ENCODE assay signal across 30 mouse cellular contexts in the genomic region with DNA sequence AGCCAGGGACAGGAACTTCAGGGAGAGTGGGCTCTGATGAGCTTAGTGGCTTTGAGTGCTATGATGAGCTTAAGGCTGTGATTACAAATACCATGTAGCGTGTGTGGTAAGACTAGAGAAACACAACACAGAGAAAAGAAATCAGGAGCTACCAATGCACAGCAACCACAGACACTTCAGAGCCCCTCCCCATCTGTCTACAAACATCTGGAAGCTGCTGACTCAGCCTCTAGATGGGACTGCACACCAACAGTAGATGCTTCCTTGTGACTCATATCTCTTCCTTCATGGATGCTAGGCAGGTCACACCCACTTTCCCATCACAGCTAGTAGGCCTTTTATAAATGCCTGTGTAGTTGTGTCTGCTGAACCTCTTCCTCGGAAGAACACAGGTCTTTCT. TPM values are rescaled to one million over a fixed set of nuclear protein-coding genes. Genes with fewer than 3 reads are reported as not detected.
A peak's percentile ranks its signal among the peaks of the same experiment; 100 is the strongest.
DNase-seq lines count a peak whose midpoint lies in the region; ATAC-seq and TF ChIP-seq lines count a peak whose summit lies in the region.
"Had no signal": no experiment of that assay in that cellular context is flagged by ENCODE, and none has a peak within 500 bp of the region (broad histone marks: within the 10 kb centered on the region; RNA-seq: fewer than 3 reads in every experiment).

No protein-coding gene starts in this region.

- no peak for ATAC-seq in midbrain, embryonic 11.5 days (ENCODE audit: low FRiP score)
- ATAC-seq in midbrain, postnatal 0 days (ENCODE audit: low FRiP score): no peak
- ATAC-seq in liver, embryonic 15.5 days (ENCODE audit: insufficient read depth): peak; percentile 32; the same call in 1 of the 2 replicates
- ATAC-seq: forebrain, postnatal 0 days; inflammation-experienced regulatory T-cells, adult 6 months had no signal

- peaks cover 7% of the 10 kb centered on the region for H3K4me1 ChIP-seq in midbrain, embryonic 11.5 days (ENCODE audit: control insufficient read depth, insufficient read depth, low read length)
- H3K4me1 ChIP-seq in midbrain, postnatal 0 days (ENCODE audit: insufficient read depth, low read length): peaks cover 6% of the 10 kb centered on the region; the same call in 1 of the 2 replicates
- H3K4me1 ChIP-seq in liver, embryonic 15.5 days (replicated peaks): peaks cover 64% of the 10 kb centered on the region

- no peak overlapping the region for H3K4me3 ChIP-seq in midbrain, embryonic 11.5 days (ENCODE audit: low read depth, low read length)
- no peak overlapping the region for H3K4me3 ChIP-seq in midbrain, postnatal 0 days (ENCODE audit: low read depth, low read length)
- H3K4me3 ChIP-seq in liver, embryonic 15.5 days (replicated peaks): no peak overlapping the region
- H3K4me3 ChIP-seq: embryonic facial prominence, embryonic 13.5 days; erythroblast, embryonic 14.5 days; heart, embryonic 13.5 days; hindbrain, embryonic 10.5 days; hindbrain, embryonic 15.5 days; neural tube, embryonic 15.5 days had no signal

- no peak overlapping the region for H3K4me2 ChIP-seq in midbrain, embryonic 11.5 days
- H3K4me2 ChIP-seq in midbrain, postnatal 0 days (ENCODE audit: low read depth, low read length, poor library complexity, severe bottlenecking): no peak overlapping the region
- H3K4me2 ChIP-seq in liver, embryonic 15.5 days: no peak overlapping the region
- H3K4me2 ChIP-seq: embryonic facial prominence, embryonic 13.5 days; heart, embryonic 13.5 days; hindbrain, embryonic 15.5 days; neural tube, embryonic 15.5 days had no signal

- TF ChIP-seq CTCF in midbrain, postnatal 0 days (IDR thresholded peaks at IDR 0.05): no peak

- peak; percentile 72 for DNase-seq in midbrain, embryonic 11.5 days (ENCODE audit: low spot score, missing footprints)
- DNase-seq in midbrain, postnatal 0 days (ENCODE audit: low spot score): no peak
- peak; percentile 33 for DNase-seq in c-Kit-positive CD71-positive TER-119-positive erythroid progenitor cells, embryonic 14.5 days (ENCODE audit: low spot score)
- no peak for DNase-seq in left cerebral cortex, adult 9 months (ENCODE audit: low spot score in 2 of 2)
- DNase-seq in layer of hippocampus, adult 9-11 months: no peak
- no peak for DNase-seq in kidney, postnatal 36 days
- DNase-seq: adrenal gland, adult 8-10 months; B cell, adult 2 months; cerebellum, adult 11-12 months; cerebellum, postnatal 10 days; forebrain, postnatal 0 days; heart, postnatal 10 days; kidney, adult 2 months; kidney, postnatal 4 days; midbrain, embryonic 14.5 days; right cerebral cortex, adult 18-20 months had no signal

- H3K9ac ChIP-seq in midbrain, embryonic 11.5 days (ENCODE audit: low read length): no peak overlapping the region
- H3K9ac ChIP-seq in midbrain, postnatal 0 days (replicated peaks; ENCODE audit: low read length, poor library complexity, severe bottlenecking): no peak overlapping the region
- no peak overlapping the region for H3K9ac ChIP-seq in liver, embryonic 15.5 days
- H3K9ac ChIP-seq: embryonic facial prominence, embryonic 13.5 days; forebrain, postnatal 0 days; heart, embryonic 13.5 days; hindbrain, embryonic 15.5 days; neural tube, embryonic 15.5 days had no signal

- no peak overlapping the region for H3K27ac ChIP-seq in midbrain, embryonic 11.5 days (ENCODE audit: low read depth, low read length)
- no peak overlapping the region for H3K27ac ChIP-seq in midbrain, postnatal 0 days (ENCODE audit: low read depth, low read length)
- peak overlapping the region; percentile 82 for H3K27ac ChIP-seq in liver, embryonic 15.5 days (replicated peaks)
- H3K27ac ChIP-seq: embryonic facial prominence, embryonic 13.5 days; heart, embryonic 13.5 days; hindbrain, embryonic 10.5 days; hindbrain, embryonic 15.5 days; macrophage; neural tube, embryonic 15.5 days had no signal

- no peaks in the 10 kb centered on the region for H3K36me3 ChIP-seq in midbrain, embryonic 11.5 days (ENCODE audit: control insufficient read depth, insufficient read depth, low read length)
- no peaks in the 10 kb centered on the region for H3K36me3 ChIP-seq in midbrain, postnatal 0 days (ENCODE audit: insufficient read depth, low read length)
- no peaks in the 10 kb centered on the region for H3K36me3 ChIP-seq in liver, embryonic 15.5 days (replicated peaks)
- H3K36me3 ChIP-seq: embryonic facial prominence, embryonic 13.5 days; heart, embryonic 13.5 days; hindbrain, embryonic 10.5 days; hindbrain, embryonic 15.5 days; neural tube, embryonic 15.5 days had no signal

- WGBS in midbrain, embryonic 11.5 days: 88% methylated on average over 2 of the region's 2 CpGs
- 90% methylated on average over 2 of the region's 2 CpGs for WGBS in midbrain, postnatal 0 days
- WGBS in liver, embryonic 15.5 days (ENCODE audit: insufficient replicate concordance): 72% methylated on average over 2 of the region's 2 CpGs

- peaks cover 3% of the 10 kb centered on the region; the same call in 1 of the 2 replicates for H3K27me3 ChIP-seq in midbrain, embryonic 11.5 days (ENCODE audit: control insufficient read depth, insufficient read depth, low read length)
- no peaks in the 10 kb centered on the region for H3K27me3 ChIP-seq in midbrain, postnatal 0 days (ENCODE audit: insufficient read depth, low read length)
- H3K27me3 ChIP-seq in liver, embryonic 15.5 days: peaks cover 16% of the 10 kb centered on the region
- H3K27me3 ChIP-seq: hindbrain, embryonic 15.5 days; neural tube, embryonic 15.5 days had no signal

- no peaks in the 10 kb centered on the region for H3K9me3 ChIP-seq in midbrain, embryonic 11.5 days (ENCODE audit: control insufficient read depth, low read length)
- no peaks in the 10 kb centered on the region for H3K9me3 ChIP-seq in midbrain, postnatal 0 days (ENCODE audit: low read length)
- no peaks in the 10 kb centered on the region for H3K9me3 ChIP-seq in liver, embryonic 15.5 days (replicated peaks)
- H3K9me3 ChIP-seq: embryonic facial prominence, embryonic 13.5 days; heart, embryonic 13.5 days; hindbrain, embryonic 10.5 days; hindbrain, embryonic 15.5 days; neural tube, embryonic 15.5 days had no signal

RNA-seq across cellular contexts. Expression of a gene that starts 17.2 kb away (rescaled TPM):
- 0.15 and 0.32 TPM in 2 replicates for polyA plus RNA-seq in midbrain, embryonic 11.5 days (2014; fragmentation: Nextera tagmentation; extraction: Ambion mirVana)
- not detected in 2 replicates for total RNA-seq in midbrain, postnatal 0 days (2014; rRNA removed)
- polyA plus RNA-seq in midbrain, postnatal 0 days (2015; fragmentation: Nextera tagmentation; extraction: Ambion mirVana): not detected in 2 replicates
- 63.9 and 70.8 TPM in 2 replicates for polyA plus RNA-seq in liver, embryonic 15.5 days (2015; fragmentation: Nextera tagmentation; extraction: Ambion mirVana)
- total RNA-seq: adrenal gland, adult 8-10 months; forebrain, postnatal 0 days; gastrocnemius, adult 8-10 months; gastrocnemius, postnatal 4 days; heart, adult 8-10 months; heart, postnatal 10 days; left cerebral cortex, postnatal 14 days; liver, adult 2 months had no signal
- polyA plus RNA-seq: embryonic facial prominence, embryonic 13.5 days; erythroblast, embryonic 14.5 days; forebrain, postnatal 0 days; hindbrain, embryonic 10.5 days; hindbrain, embryonic 15.5 days; inflammation-experienced regulatory T-cells, adult 6 months; kidney, adult 2 months; liver, adult 2 months; midbrain, embryonic 14.5 days; neural tube, embryonic 15.5 days had no signal

Comparison
In these comparisons a context has a peak if more than half of its experiments do, and no peak if none do; other contexts are left out.
1. DNase-seq: peak in midbrain, embryonic 11.5 days (single experiment) and c-Kit-positive CD71-positive TER-119-positive erythroid progenitor cells, embryonic 14.5 days (single experiment); none in midbrain, postnatal 0 days (single experiment), left cerebral cortex, adult 9 months (0 of 2), layer of hippocampus, adult 9-11 months (single experiment) and kidney, postnatal 36 days (0 of 2).
2. RNA of a gene that starts 17.2 kb away (polyA plus RNA-seq): 63.9 to 70.8 TPM in liver, embryonic 15.5 days; not detected in midbrain, postnatal 0 days and 0.15 to 0.32 TPM in midbrain, embryonic 11.5 days; every median in the first group is over 10 times any median in the second.